Mouse (Mus musculus) skeletal muscle tissue, adult 2 months (tissue): Measurements from ENCODE around the gene Snapin.

Source experiments
- DNase-seq: peaks from one replicate; pipeline ENCODE4 v3.0.0-alpha.2; 2012; ENCODE audit warnings: low read depth, low spot score

The Snapin gene

DNA sequence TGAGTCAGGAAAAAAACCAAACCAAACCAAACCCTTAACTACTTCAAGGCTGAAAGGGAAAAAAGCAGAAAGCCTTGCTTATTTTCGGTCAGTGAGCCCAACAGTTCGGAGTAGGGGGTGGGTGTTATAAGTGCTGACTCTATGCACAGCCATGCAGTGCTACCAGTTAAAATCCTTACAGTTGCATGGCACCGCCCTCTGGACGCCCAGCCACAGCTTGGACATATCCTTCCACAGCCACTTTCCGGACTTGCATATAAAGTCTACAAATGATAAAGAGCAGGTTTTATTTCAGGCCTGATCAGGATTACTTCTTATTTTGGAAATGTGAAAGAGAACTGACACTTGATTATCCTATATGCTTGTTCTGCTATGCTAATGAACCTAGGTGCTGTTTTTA lies 14.4 kb upstream of the Snapin start:
- DNase-seq: no peak

DNA sequence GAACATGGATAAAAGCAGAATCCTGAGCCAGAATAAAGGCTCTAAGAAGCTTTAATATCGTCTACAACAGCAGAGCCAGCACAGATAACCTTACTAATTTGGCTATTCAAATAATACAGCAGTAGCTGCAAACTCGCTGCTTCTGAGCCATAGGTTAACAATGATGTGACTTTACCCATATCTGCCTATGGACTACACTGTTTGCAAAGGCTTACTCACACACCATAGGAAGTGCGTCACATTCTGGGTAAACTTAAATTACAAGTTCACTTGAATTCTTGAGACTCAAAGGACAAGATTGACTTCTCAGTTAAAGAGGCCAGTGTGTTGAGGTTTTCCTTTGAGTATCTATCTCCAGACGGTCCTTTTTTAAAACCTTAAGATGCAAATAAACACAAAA lies 12.6 kb upstream of the Snapin start:
- DNase-seq: no peak

DNA sequence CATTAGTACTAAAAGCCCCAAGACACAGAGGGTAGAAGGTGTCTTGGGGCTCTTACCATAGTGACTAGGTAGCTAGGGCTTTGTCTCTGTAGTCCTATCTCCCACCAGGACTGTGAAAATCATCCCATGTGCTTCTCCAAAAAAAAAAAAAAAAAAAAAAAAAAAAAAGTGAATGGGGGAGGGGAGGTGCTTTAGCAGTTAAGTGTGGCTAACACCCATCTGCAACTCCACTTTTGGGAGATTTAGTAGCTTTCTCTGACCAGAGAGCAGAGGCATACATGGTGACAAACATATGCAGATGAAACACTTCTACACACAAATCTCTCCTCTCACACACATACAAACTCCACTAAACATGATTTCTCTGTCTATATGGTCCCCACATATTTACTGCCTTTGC lies 6.8 kb upstream of the Snapin start:
- DNase-seq: no peak

DNA sequence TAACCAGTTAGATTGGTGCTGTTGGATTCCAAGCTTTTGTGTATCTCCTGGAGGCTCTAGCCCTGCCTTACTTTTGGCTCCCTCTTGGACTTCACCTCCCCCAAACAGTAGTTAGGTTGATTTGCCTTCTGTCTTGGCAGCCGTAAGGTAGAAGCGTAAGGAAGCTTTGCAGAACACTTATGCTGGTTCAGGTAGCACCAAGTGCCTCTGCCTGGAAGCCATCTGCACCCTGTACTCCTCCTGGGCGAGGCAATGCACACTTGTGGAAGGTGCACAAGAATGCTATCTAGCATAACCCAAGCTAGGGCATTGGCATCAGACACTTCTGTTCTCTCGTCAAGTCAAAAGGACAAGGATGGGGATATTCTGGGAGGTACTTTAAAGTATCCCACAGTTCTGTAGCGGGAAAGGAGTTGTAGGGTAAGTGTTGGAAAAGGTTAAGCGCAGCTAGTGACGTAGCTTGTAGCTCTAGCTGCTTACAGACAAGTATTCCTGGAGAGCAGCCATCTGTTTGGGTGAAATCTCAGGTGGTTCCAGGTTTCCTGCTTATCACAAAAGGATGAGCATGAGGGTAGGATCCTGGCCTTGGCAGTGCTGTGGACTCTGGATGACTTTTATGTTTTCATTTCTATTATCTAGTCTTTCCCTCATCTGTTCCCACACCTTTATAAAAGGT lies 5.2 kb upstream of the Snapin start:
- DNase-seq: no peak

DNA sequence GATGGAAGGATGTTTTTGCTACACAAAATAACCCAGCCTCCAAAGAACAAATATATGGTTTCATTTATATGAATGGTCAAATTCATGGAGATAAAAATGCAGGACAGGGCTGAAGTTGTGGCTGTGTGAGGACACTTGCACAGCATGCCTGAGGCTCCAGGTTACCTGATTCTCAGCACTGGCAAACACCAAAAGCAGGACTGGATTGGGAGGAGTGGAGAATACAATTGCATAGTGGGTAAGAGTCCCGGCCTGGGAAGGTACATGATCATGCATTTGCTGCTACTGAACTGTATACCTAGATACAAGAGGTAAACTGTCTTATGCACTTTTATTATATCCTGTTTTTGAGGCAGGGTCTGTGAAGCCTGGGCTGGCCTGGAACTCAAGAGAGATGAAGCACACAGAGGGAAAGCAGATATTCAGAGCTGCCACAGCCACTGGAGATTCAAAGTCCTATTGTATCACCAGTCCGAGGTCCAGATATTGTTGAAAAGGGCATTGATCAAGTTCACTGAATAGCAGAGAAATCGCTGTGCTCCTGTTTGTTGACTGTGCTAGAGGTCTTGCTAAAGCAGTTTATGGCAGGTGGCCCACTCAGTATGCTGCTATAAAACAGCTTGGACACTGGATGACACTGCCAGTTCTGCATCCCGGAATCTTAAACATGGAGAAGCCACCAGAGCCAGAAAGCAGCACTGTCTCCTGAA lies 3.2 kb upstream of the Snapin start:
- no peak for DNase-seq

DNA sequence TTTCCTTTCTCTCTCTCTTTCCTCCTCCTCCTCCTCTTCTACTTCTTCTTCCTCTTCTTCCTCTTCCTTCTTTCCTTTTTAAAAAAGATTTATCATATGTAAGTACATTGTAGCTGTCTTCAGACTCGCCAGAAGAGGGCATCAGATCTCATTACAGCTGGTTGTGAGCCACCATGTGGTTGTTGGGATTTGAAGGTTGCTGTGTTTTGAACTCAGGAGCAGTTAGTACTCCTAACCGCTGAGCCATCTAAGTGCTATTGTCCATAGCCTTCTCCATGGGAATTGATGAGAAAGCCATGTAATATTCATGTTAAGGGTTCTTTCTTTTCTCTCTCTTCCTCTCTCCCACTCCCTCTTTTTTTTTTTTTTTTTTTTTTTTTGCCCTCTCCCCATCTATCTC lies 517 bp upstream of the Snapin start:
- DNase-seq: no peak

DNA sequence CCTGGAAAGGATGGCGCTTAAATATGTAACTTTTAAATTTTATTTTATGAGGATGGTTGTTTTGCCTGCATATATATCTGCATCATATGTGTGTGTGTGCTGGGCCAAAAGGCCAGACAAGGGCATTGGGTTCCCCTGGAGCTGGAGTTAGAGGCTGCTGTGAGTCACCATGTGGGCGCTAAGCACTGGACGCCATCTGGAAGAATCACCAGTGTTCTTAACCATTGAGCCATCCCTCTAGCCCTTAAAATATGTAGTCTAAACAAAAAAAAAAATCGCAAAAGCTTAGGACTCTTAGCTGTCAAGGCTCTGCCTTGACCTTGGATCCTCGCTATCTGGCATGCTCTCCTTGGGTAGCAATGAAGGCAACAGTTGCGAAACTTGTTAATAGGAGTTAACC lies 2.3 kb downstream of the Snapin start:
- DNase-seq: no peak

DNA sequence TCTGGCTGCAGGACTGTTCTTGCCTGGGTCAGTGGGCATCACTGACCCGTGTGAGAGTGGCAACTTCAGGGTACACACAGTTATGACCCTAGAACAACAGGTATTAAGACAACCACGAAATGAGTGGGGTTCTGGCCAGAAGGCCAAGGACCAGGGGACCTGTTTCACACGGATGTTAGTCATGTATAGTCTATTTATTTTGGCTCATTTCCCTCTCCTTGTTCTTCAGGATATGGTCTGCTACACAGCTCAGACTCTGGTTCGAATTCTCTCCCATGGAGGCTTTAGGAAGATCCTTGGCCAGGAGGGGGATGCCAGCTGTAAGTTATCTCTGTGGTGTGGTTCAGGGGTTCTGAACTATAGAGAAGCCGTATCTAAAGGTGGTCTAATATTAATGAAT lies 3.8 kb downstream of the Snapin start:
- no peak for DNase-seq

DNA sequence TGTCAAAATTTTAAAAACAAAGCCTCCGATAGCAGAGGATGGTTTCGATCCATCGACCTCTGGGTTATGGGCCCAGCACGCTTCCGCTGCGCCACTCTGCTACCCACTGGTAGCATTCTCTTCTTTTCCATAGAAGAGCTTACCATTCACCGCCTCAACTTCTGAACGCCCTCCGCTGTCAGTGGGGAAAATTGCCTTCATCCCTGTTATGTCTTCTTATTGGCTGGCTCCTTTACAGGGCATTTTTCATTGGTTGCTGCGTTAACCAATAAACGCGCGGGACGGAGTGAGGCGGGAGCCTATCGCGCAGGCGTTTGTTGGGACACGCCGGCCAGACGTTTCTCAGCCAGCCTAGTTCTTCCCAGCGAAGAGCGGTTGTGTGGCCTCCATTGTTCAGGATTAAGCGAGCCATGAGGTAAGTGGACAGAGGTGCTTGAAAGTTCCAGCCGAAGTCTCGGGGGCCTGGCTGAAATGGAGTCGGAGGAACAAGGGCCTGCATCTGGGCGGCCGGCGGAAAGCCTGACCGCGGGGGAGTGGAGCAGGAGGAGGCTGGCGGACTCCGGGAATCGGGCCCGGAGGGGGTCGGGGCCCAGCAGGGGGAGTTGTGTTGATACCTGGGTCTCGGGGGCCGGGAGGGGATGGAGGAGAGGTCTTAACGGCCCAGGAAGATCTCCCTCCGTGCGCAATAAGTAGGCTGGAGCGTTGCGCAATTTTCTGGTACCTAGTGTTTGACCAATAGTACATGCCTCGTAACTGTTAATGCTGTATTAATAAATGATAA lies 14.8 kb downstream of the Snapin start, which contains the start of gene Ilf2:
Ilf2 (plus strand) TSS at position 296 of the 781 bp plus-strand sequence.
- DNase-seq: peak; percentile 99

DNA sequence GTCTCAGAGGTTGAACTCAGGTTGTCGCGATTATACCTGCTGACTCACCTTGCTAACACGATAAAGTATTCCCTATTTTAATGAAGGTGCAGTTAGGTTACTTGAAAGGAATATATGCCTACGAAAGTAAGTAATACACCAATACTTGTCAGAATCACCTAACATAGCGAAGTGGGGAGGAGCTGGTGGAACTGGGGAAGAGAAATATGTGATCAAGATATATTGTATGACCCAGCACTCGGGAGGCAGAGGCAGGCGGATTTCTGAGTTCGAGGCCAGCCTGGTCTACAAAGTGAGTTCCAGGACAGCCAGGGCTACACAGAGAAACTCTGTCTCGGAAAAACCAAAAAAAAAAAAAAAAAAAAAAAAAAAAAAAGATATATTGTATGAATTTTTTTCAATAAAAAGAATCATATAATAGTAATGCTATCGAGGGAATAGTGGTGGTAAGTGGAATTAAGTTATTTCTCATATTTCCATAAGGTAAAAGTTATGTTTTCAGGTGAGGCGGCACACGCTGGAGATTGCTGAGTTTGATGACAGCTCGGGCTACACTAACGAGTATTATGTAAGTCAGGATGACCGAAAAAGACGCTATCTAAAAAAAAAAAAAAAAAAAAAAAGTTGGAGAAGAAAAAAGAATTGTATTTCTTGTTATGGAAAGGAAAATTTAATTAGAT lies 15.5 kb downstream of the Snapin start:
- DNase-seq: no peak

DNA sequence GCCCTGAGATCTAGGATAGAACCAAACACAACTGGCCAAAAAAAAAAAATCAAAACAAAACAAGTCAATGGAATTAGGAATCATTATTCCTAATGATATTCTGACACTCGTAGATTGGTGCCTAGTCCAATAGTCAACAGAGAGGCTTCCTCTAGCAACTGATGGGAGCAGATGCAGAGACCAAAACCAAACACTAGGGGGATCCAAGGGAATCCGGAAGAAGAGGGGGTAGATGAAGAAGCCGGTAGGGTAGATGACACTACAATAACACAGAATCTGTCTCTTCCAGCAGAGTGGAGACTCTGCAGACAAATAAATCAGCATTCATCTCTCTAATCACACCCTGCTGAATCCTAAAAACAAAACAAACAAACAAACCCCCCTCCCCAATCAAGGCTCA lies 18.6 kb downstream of the Snapin start:
- DNase-seq: no peak

DNA sequence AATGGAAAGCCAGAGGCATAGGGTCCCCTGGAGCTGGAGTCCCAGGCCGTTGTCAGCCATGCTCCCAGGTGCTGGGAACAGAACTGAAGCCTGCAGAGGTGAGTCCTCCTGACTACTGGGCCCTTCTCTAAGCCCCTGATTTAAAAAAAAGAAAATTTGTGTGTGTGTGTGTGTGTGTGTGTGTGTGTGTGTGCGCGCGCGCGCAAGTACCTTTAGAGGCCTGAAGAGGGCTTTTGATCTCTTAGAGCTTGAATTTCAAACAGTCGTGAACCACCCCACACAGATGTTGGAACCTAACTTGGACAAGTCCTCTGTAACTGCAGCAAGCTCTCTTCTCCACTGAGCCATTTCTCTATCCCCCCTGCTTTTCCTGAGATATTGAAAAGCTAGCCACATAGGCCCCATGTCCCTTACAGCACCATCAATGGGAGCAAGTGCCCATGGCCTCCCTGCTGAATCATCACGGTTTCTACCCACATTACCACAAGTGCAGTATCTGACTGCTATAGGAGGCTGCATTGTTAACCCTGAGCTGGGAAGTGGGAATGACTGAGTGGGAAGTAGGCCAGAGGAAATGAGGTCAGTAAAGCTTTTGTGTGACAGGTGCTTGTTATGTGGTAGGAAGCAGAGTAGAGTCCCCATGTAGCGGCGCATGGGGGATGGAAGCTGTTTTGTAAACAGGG lies 23.1 kb downstream of the Snapin start:
- no peak for DNase-seq

DNA sequence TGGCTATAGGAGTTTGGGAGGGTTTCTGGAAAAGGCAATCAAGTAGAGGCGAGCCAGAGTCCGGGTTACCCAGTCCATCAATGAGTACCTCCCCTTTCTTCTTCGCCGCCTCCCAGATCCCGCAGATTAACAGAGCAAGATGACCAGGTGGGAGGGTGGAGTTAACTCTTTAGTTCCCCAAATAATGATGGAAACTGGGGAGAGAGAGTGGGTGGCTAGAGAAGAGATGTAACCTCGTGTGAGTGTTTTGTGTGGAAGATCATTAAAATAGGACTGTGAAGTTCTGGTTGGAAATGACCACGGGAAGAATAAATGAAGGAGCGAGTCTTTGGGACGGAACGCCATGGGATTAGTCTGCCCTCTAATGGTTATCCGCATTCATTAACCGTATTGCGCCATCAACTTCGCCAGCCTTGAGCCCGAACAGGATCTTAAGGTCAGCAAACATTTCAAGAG lies 24.5 kb downstream of the Snapin start:
- DNase-seq: peak; percentile 65

DNA sequence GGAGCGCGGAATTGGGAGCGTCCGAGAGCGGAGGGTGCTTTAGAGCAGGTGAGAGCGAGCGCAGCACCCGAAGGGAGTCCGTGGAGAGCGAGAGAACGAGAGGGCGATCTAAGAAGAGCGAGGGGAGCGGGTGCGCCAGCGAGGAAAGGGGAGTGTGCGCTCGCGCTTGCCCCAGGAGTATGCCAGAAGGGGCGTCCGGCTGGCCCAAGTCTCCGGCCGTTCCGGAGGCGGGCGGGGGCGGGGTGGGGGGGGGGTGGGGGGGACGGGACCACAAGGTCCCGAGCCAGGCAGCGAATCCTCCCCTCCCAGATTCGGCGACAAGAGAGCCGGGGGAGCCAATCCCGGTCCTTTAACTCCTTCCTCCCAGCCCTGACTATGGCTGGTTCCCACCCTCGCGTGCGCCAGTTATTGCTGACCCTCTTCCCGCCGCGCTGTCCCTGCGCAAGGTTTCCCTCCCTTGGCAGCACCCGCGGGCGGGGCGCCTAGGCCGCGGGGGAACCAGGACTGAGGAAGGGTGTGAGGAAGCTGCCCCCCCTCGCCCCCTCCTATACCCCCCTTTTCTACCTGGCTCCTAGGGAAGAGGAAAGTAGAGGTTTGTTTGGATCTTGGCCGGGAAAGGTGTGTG lies 25.0 kb downstream of the Snapin start, which contains the start of gene Npr1:
Npr1 (minus strand) TSS at position 181 of the 625 bp plus-strand sequence.
- no peak for DNase-seq

DNA sequence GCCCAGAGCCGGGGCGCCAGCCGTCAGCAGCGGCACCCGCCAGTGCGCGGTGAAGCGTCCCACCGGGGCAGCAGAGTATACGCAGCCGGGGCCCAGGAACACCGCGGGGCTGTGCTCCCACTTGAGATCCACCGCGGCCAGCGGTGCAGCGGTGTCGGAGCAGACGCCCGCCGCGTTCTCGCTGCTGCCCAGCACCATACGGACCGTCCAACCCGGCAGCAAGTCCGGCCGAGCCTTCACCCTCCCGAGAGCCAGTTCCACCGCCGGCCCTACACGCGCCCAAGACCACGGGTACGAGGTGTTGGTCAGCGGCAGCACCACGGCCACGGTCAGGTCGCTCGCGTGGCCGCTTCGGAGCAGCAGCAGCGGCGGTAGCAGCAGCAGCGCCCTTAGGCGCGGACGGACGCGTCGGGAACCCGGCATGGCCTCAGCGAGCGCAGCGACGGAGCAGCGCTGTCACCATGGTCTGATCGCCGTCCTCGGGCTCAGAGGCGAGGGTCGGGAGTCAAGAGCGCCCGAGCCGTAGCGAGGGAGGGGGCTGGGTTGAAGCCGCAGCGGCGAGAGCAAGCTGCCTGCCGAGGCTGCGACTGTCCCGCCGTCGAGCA lies 25.6 kb downstream of the Snapin start:
- DNase-seq: no peak

DNA sequence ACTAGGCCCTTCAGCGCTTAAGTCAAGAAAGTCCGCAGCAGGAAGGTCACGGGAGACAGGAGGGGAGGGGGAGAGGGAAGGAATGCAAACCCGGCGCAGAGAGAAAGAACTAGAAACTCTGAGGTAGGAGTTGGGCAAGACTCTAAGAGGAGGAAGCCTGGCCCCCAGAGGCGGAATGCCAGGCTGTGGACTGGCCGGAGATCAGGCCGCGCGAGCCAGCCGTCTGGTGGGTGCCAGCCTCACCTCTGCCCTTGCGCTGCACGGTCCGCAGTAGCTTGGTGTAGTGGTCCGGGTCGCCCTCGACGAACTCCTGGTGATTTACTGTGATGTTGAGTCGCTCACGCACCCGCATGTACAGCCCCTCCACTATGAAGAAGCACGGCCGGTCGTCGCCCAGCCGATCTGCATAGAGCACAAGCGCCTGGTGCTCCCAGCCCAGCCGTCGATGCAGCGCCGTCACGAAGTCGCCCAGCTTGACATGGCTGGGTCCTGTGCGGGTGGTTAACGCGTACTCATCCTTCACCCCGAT lies 26.2 kb downstream of the Snapin start:
- DNase-seq: no peak

DNA sequence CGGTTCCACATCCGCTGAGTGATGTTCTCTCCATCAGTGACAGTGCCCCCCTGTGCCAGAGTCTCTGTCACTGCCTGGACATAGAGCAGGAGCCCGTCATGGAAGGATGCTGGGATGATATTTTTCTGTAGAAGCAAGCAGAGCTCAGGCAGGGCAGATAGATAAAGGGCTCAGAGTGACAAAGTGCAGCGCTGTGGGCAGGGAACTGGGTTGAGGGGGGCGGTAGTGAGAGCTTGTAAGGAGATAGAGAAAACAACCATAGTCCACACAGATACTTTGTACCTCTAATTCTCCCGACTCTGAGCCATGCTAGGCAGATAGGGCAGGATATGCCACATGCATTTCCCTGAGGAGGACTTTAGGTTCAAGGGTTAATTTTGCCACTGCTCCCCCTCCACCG lies 28.3 kb downstream of the Snapin start:
- no peak for DNase-seq

DNA sequence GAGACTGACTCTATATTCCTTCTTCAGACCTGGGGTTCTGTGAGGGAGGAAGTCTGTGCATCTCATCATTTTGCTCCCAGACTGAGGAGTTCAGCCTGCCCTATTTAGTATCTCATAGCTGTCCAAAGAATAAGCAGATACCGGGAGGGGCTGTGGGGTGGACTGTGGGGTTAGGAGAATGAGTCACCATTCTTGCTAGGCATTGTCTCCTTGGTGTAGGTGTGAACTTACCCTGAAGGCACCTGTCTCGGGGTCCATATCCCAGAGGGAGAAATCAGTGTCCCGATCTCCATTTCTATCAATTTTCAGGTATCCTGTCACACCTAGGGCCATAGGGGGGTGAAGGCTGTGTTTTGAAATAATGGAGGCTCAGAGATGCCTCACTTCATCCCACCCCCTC lies 28.9 kb downstream of the Snapin start:
- no peak for DNase-seq

DNA sequence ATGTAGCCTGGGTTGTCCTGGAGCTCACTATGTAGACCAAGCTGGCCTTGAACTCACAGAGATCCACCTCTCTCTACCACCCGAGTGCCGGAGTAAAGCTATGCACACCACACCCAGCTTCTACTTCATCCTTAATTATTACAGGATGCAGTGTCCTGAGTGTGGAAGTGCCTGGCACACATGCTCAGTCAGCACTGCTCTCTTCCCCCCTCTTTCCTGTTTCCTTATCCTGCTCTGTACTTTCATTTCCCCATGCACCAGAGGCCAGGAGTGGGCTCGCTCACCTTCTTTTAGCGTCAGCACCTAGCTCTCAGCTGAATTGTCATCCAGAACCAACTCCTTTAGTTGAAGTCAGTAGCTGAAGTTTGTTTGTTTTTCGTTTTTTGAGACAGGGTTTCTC lies 30.5 kb downstream of the Snapin start:
- DNase-seq: no peak

DNA sequence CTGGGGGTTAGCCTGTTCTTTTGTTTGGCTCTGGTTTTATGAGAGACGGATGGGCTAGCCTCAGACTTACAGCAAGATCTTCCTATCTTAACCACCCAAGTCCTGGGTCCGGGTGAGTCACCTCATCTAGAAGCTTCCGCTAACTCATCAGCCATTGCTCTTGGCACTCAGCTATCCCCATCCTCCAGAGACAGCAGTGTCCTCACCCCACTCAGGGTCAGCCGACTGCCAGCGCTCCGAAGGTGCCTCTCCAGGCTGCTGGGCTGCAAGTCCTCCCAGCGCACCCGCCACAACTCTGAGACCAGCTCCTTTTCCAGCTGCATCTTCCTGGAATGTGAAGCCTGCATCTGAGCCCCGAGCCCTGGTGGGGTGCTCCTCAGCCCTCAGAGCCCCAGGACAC lies 31.1 kb downstream of the Snapin start:
- no peak for DNase-seq
